Mouse (Mus musculus): ENCODE measurements around the gene Chpf2. TPM values are rescaled to one million over a fixed set of nuclear protein-coding genes. Genes with fewer than 3 reads are reported as not detected.

The Chpf2 gene
- polyA plus RNA-seq, 1 experiment, result 37.7 TPM

DNA sequence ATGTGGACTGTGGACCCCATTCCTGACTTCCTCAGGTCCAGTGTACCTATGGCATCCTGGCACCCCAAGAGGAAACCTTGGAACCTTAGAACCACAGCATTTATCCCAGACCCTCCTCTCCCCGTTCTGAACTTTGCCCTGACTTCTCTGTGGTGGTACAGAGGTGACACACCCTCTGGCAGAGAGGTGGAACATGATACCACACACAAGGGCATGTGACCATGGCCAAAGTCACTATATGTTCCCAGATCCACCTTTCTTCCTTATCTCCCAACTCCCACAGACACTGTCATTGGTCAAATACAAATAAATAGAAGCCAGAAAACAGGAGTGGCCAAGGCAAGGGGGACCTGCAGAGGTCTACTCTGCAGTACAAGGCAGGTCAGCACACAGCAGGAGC, 48.6 kb downstream of the Chpf2 start:
- Histone ChIP-seq H3K4me3 (ENCODE audit: insufficient read depth, poor library complexity, severe bottlenecking) (no peak overlapping the region), H3K79me3 (ENCODE audit: low read depth) (no peaks in the 10 kb centered on the region), H3K27me3 (ENCODE audit: control insufficient read depth, insufficient read depth, insufficient read length) (no peaks in the 10 kb centered on the region), H3K36me3 (ENCODE audit: control insufficient read depth, insufficient read depth) (no peaks in the 10 kb centered on the region), H3ac (ENCODE audit: control insufficient read depth, insufficient read length, low read depth) (no peak overlapping the region), H3K79me2 (ENCODE audit: control insufficient read depth, insufficient read depth) (no peaks in the 10 kb centered on the region)
- TF ChIP-seq CEBPB (IDR thresholded peaks at IDR 0.05; ENCODE audit: low read depth), result no peak
- TF ChIP-seq MYOD1 (IDR thresholded peaks at IDR 0.05; ENCODE audit: control insufficient read depth, insufficient read length, low read depth), result no peak
- no peak for TF ChIP-seq USF1 (IDR thresholded peaks at IDR 0.05; ENCODE audit: low read depth)
- no peak for TF ChIP-seq FOSL1 (IDR thresholded peaks at IDR 0.05; ENCODE audit: insufficient read depth, low read length, poor library complexity, severe bottlenecking)
- TF ChIP-seq MAX (IDR thresholded peaks at IDR 0.05), result no peak
- no peak for TF ChIP-seq CTCF (IDR thresholded peaks at IDR 0.05; ENCODE audit: control insufficient read depth, insufficient read depth, insufficient read length)
- TF ChIP-seq MYOG (IDR thresholded peaks at IDR 0.05; ENCODE audit: control insufficient read depth, extremely low read depth, insufficient read length), result no peak

DNA sequence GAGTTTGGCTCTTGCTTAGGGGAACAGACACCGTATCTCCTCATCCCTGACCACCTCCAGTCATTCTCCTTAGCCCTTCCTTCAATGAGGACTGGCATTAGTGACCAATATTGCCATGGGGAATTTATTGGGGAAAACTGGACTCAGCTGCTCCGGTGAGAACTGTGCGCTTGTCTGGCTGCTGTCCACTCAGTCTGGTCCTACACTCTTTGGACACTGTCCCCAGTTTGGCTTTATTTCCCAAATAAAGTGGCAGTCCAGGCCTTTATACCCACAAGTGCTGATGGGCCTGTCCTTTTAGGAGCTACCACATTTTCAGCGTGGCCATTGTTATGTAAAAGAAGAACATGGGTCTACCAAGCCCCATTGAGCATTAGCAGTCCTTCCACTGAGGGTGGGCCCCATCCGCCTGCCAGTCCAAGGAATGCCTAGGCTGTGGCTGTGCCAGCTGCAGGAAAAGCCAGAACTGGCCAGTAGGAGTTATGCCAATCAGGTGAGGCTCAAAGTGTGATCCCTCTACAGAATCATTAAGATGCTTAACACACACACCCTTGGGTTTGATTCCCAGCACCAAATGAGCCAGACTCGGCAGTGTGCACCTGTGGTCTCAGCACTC, 49.1 kb downstream of the Chpf2 start:
- H3K36me3 ChIP-seq (ENCODE audit: control insufficient read depth, insufficient read depth), result no peaks in the 10 kb centered on the region
- TF ChIP-seq USF1 (IDR thresholded peaks at IDR 0.05; ENCODE audit: low read depth), result no peak
- TF ChIP-seq CTCF (IDR thresholded peaks at IDR 0.05; ENCODE audit: control insufficient read depth, insufficient read depth, insufficient read length), result no peak
- TF ChIP-seq CEBPB (IDR thresholded peaks at IDR 0.05; ENCODE audit: low read depth), result no peak
- TF ChIP-seq FOSL1 (IDR thresholded peaks at IDR 0.05; ENCODE audit: insufficient read depth, low read length, poor library complexity, severe bottlenecking), result no peak
- TF ChIP-seq MYOG (IDR thresholded peaks at IDR 0.05; ENCODE audit: control insufficient read depth, extremely low read depth, insufficient read length), result no peak
- no peaks in the 10 kb centered on the region for H3K79me3 ChIP-seq (ENCODE audit: low read depth)

DNA sequence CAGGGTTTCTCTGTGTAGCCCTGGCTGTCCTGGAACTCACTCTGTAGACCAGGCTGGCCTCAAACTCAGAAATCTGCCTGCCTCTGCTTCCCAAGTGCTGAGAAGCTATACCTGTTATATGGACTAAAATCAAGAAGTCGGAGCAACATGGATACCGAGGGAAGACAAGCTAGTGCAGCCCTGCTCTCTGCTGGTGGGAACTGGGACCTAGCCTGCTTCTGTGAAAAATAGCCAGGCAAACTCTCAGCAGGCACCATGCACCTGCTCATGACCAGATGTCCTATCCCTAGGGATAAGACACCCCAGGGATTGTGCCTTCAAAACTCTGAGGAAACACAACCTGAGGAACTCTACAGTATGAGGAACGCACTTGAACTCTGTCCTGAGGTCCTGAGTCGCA, 50.4 kb downstream of the Chpf2 start:
- TF ChIP-seq CTCF (IDR thresholded peaks at IDR 0.05; ENCODE audit: control insufficient read depth, insufficient read depth, insufficient read length), result no peak
- TF ChIP-seq CEBPB (IDR thresholded peaks at IDR 0.05; ENCODE audit: low read depth), result no peak
- no peak for TF ChIP-seq USF1 (IDR thresholded peaks at IDR 0.05; ENCODE audit: low read depth)
- TF ChIP-seq MYOD1 (IDR thresholded peaks at IDR 0.05; ENCODE audit: control insufficient read depth, insufficient read length, low read depth), result no peak
- TF ChIP-seq MAX (IDR thresholded peaks at IDR 0.05), result no peak
- TF ChIP-seq MYOG (IDR thresholded peaks at IDR 0.05; ENCODE audit: control insufficient read depth, extremely low read depth, insufficient read length), result no peak
- TF ChIP-seq FOSL1 (IDR thresholded peaks at IDR 0.05; ENCODE audit: insufficient read depth, low read length, poor library complexity, severe bottlenecking), result no peak

More for the DNA sequence above, 49.1 kb downstream of the Chpf2 start:
- no peak overlapping the region for H3ac ChIP-seq (ENCODE audit: control insufficient read depth, insufficient read length, low read depth)
- no peaks in the 10 kb centered on the region for H3K79me2 ChIP-seq (ENCODE audit: control insufficient read depth, insufficient read depth)
- H3K4me3 ChIP-seq (ENCODE audit: insufficient read depth, poor library complexity, severe bottlenecking), result no peak overlapping the region
- H3K27me3 ChIP-seq (ENCODE audit: control insufficient read depth, insufficient read depth, insufficient read length), result no peaks in the 10 kb centered on the region

DNA sequence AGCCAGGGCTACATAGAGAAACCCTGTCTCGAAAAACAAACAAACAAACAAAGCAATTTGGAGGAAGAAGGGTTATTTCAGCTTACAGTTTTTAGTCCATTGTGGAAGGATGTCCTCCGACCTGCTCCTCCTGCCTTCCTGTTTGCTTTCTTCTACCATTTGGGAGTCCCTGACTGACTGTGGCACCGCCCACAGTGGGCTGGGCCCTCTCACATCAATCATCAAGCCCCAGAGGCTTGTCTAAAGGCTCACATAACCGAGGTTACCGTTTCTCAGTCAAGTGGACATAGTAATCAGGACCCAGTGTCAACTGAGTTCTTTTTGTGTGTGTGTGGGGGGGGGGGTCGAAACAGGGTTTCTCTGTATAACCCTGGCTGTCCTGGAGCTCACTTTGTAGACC, 51.6 kb downstream of the Chpf2 start:
- no peak for TF ChIP-seq MAX (IDR thresholded peaks at IDR 0.05)
- no peak for TF ChIP-seq FOSL1 (IDR thresholded peaks at IDR 0.05; ENCODE audit: insufficient read depth, low read length, poor library complexity, severe bottlenecking)
- TF ChIP-seq MYOD1 (IDR thresholded peaks at IDR 0.05; ENCODE audit: control insufficient read depth, insufficient read length, low read depth), result no peak
- no peak for TF ChIP-seq USF1 (IDR thresholded peaks at IDR 0.05; ENCODE audit: low read depth)
- no peak for TF ChIP-seq MYOG (IDR thresholded peaks at IDR 0.05; ENCODE audit: control insufficient read depth, extremely low read depth, insufficient read length)
- TF ChIP-seq CTCF (IDR thresholded peaks at IDR 0.05; ENCODE audit: control insufficient read depth, insufficient read depth, insufficient read length), result no peak
- TF ChIP-seq CEBPB (IDR thresholded peaks at IDR 0.05; ENCODE audit: low read depth), result no peak
- H3K4me3 ChIP-seq (ENCODE audit: insufficient read depth, poor library complexity, severe bottlenecking), result no peak overlapping the region
- H3ac ChIP-seq (ENCODE audit: control insufficient read depth, insufficient read length, low read depth), result no peak overlapping the region
- H3K79me3 ChIP-seq (ENCODE audit: low read depth), result no peaks in the 10 kb centered on the region
- no peaks in the 10 kb centered on the region for H3K36me3 ChIP-seq (ENCODE audit: control insufficient read depth, insufficient read depth)
- no peaks in the 10 kb centered on the region for H3K79me2 ChIP-seq (ENCODE audit: control insufficient read depth, insufficient read depth)
- no peaks in the 10 kb centered on the region for H3K27me3 ChIP-seq (ENCODE audit: control insufficient read depth, insufficient read depth, insufficient read length)

More for the DNA sequence above, 50.4 kb downstream of the Chpf2 start:
- no peaks in the 10 kb centered on the region for H3K27me3 ChIP-seq (ENCODE audit: control insufficient read depth, insufficient read depth, insufficient read length)
- H3K36me3 ChIP-seq (ENCODE audit: control insufficient read depth, insufficient read depth), result no peaks in the 10 kb centered on the region
- no peak overlapping the region for H3K4me3 ChIP-seq (ENCODE audit: insufficient read depth, poor library complexity, severe bottlenecking)
- H3K79me2 ChIP-seq (ENCODE audit: control insufficient read depth, insufficient read depth), result no peaks in the 10 kb centered on the region
- H3K79me3 ChIP-seq (ENCODE audit: low read depth), result no peaks in the 10 kb centered on the region
- no peak overlapping the region for H3ac ChIP-seq (ENCODE audit: control insufficient read depth, insufficient read length, low read depth)

DNA sequence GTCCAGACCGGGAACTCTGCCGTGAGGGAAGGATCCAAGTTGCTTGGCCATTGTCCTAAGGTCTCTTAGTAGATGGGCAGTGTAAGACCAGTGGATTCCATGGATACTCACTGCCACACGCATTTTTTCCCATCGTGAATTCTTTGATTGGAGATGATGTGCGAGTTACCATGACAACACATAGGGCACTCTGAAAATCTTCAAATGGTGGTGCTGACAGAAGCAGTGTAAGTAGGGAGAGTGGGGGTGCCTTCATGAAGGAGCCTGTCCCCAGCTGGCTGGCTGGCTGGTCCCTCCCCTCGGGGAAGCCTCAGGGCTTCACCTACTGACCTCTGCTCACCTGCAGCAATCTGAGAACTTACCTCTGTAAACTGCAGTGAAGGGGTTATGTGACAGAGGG, 52.5 kb downstream of the Chpf2 start:
- Histone ChIP-seq H3K79me2 (ENCODE audit: control insufficient read depth, insufficient read depth) (no peaks in the 10 kb centered on the region), H3K27me3 (ENCODE audit: control insufficient read depth, insufficient read depth, insufficient read length) (no peaks in the 10 kb centered on the region), H3K79me3 (ENCODE audit: low read depth) (no peaks in the 10 kb centered on the region), H3ac (ENCODE audit: control insufficient read depth, insufficient read length, low read depth) (no peak overlapping the region), H3K36me3 (ENCODE audit: control insufficient read depth, insufficient read depth) (no peaks in the 10 kb centered on the region), H3K4me3 (ENCODE audit: insufficient read depth, poor library complexity, severe bottlenecking) (no peak overlapping the region)
- no peak for TF ChIP-seq MYOG (IDR thresholded peaks at IDR 0.05; ENCODE audit: control insufficient read depth, extremely low read depth, insufficient read length)
- TF ChIP-seq MAX (IDR thresholded peaks at IDR 0.05), result no peak
- no peak for TF ChIP-seq FOSL1 (IDR thresholded peaks at IDR 0.05; ENCODE audit: insufficient read depth, low read length, poor library complexity, severe bottlenecking)
- no peak for TF ChIP-seq USF1 (IDR thresholded peaks at IDR 0.05; ENCODE audit: low read depth)
- no peak for TF ChIP-seq CEBPB (IDR thresholded peaks at IDR 0.05; ENCODE audit: low read depth)
- TF ChIP-seq MYOD1 (IDR thresholded peaks at IDR 0.05; ENCODE audit: control insufficient read depth, insufficient read length, low read depth), result no peak
- no peak for TF ChIP-seq CTCF (IDR thresholded peaks at IDR 0.05; ENCODE audit: control insufficient read depth, insufficient read depth, insufficient read length)

Small RNA genes lying within 50 kb of the gene (microRNA-seq; reads per million reads assigned to microRNA genes)
- 801 reads per million, percentile 85 among the genes with 10 or more reads in this experiment for gene Mir671 (ENCODE audit: borderline microRNAs expressed)

Other genes with a start within 250 kb of the Chpf2 start
- gene Kcnh2, start 235.1 kb upstream of the Chpf2 start, polyA plus RNA-seq (2012; fragmentation: generic; extraction: Trizol), result 3.1 TPM
- gene Nos3, start 221.9 kb upstream of the Chpf2 start, polyA plus RNA-seq (2012; fragmentation: generic; extraction: Trizol), result 0.13 TPM
- 0.48 TPM for gene Atg9b, start 194.6 kb upstream of the Chpf2 start, polyA plus RNA-seq (2012; fragmentation: generic; extraction: Trizol)
- 25.1 TPM for gene Abcb8, start 193.1 kb upstream of the Chpf2 start, polyA plus RNA-seq (2012; fragmentation: generic; extraction: Trizol)
- gene Asic3, start 173.3 kb upstream of the Chpf2 start, polyA plus RNA-seq (2012; fragmentation: generic; extraction: Trizol), result 0.19 TPM
- 33.4 TPM for gene Cdk5, start 163.2 kb upstream of the Chpf2 start, polyA plus RNA-seq (2012; fragmentation: generic; extraction: Trizol)
- gene Slc4a2, start 162.9 kb upstream of the Chpf2 start, polyA plus RNA-seq (2012; fragmentation: generic; extraction: Trizol), result 76.4 TPM
- gene Fastk, start 141.5 kb upstream of the Chpf2 start, polyA plus RNA-seq (2012; fragmentation: generic; extraction: Trizol), result 90.3 TPM
- gene Tmub1, start 138.9 kb upstream of the Chpf2 start, polyA plus RNA-seq (2012; fragmentation: generic; extraction: Trizol), result 9.8 TPM
- 119 TPM for gene Agap3, start 134.6 kb upstream of the Chpf2 start, polyA plus RNA-seq (2012; fragmentation: generic; extraction: Trizol)
- 0.42 TPM for gene Gbx1, start 59.5 kb upstream of the Chpf2 start, polyA plus RNA-seq (2012; fragmentation: generic; extraction: Trizol)
- not detected for gene Asb10, start 45.8 kb upstream of the Chpf2 start, polyA plus RNA-seq (2012; fragmentation: generic; extraction: Trizol)
- gene 4931409K22Rik, start 29.9 kb upstream of the Chpf2 start, polyA plus RNA-seq (2012; fragmentation: generic; extraction: Trizol), result not detected
- gene Abcf2, start 9.3 kb upstream of the Chpf2 start, polyA plus RNA-seq (2012; fragmentation: generic; extraction: Trizol), result 143 TPM
- 87.6 TPM for gene Smarcd3, start 37.7 kb downstream of the Chpf2 start, polyA plus RNA-seq (2012; fragmentation: generic; extraction: Trizol)
- 18.6 TPM for gene Nub1, start 98.8 kb downstream of the Chpf2 start, polyA plus RNA-seq (2012; fragmentation: generic; extraction: Trizol)
- not detected for gene Wdr86, start 144.0 kb downstream of the Chpf2 start, polyA plus RNA-seq (2012; fragmentation: generic; extraction: Trizol)
- not detected for gene Crygn, start 171.3 kb downstream of the Chpf2 start, polyA plus RNA-seq (2012; fragmentation: generic; extraction: Trizol)